Mouse (Mus musculus): ENCODE data around the gene Nr1d1.

DNA sequence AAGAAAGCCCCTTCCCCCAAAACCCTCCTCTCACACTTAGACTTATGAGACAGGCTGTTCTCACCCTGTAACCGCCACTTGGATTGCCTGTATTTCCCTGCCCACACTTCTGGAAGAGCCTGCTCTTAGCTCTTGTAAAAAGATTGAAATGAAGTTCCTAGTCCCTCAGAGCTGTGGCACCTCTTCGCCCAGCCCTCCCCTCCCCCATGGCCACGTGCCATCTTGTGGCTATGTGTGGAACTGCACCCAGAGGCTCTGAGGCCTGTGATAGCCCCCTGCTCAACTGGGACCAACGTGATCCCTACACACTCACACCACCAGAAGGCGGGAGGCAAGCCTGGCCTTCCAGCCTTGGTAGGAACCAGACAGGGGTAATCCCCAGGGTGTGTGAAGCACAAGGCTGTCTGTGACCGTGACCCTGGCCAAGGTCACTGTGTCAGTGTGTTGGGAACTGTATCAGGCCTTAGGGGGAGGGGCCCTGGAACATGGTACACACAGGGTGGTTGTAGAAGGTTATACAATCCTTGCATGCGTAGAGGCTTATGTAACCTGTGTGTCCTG is 20.4 kb downstream of the Nr1d1 start:
- TF ChIP-seq CTCF (IDR thresholded peaks at IDR 0.05; ENCODE audit: insufficient read depth, low read length) (peak; percentile 94), POLR2A (IDR thresholded peaks at IDR 0.05; ENCODE audit: borderline replicate concordance, extremely low read depth, low read depth, low read length) (peak; percentile 12; the same call in 1 of the 2 replicates)
